Mouse (Mus musculus) midbrain, embryonic 15.5 days (tissue): ENCODE data around the gene Wdfy3. TPM values are rescaled to one million over a fixed set of nuclear protein-coding genes. Genes with fewer than 3 reads are reported as not detected.
"Not testable (repeated sequence)": the region's sequence is repeated elsewhere in the genome, so short reads cannot be mapped to it uniquely, and the experiment has no call there.

Experiments used
- ATAC-seq: fragments of 200-750 bp; cut with Nextera tagmentation; replicated peaks from 2 replicates; pipeline ENCODE4 v1.8.0; 2017; ENCODE audit warnings: moderate TSS enrichment
- H3K27ac ChIP-seq: fragments of 300-500 bp; sonication (generic); 2 replicates; pipeline ENCODE4 v1.5.1; 2015; ENCODE audit warnings: mild to moderate bottlenecking, inconsistent platforms
- H3K27me3 ChIP-seq: fragments of 300-500 bp; sonication (generic); replicated peaks from 2 replicates; pipeline ENCODE4 v1.6.1; 2015; ENCODE audit warnings: inconsistent platforms
- H3K36me3 ChIP-seq: fragments of 300-500 bp; sonication (generic); replicated peaks from 2 replicates; pipeline ENCODE4 v1.6.1; 2015; ENCODE audit warnings: inconsistent platforms
- H3K4me1 ChIP-seq: fragments of 300-500 bp; sonication (generic); 2 replicates; pipeline ENCODE4 v1.6.1; 2015; ENCODE audit warnings: inconsistent platforms
- H3K4me2 ChIP-seq: fragments of 300-500 bp; sonication (generic); 2 replicates; pipeline ENCODE4 v1.6.1; 2015; ENCODE audit warnings: inconsistent platforms, mild to moderate bottlenecking, moderate library complexity
- H3K4me3 ChIP-seq: fragments of 300-500 bp; sonication (generic); 2 replicates; pipeline ENCODE4 v1.5.1; 2015; ENCODE audit warnings: mild to moderate bottlenecking, inconsistent platforms
- H3K9ac ChIP-seq: fragments of 300-500 bp; sonication (generic); 2 replicates; pipeline ENCODE4 v1.6.1; 2015; ENCODE audit warnings: mild to moderate bottlenecking, inconsistent platforms
- H3K9me3 ChIP-seq: fragments of 300-500 bp; sonication (generic); 2 replicates; pipeline ENCODE4 v1.6.1; 2016; ENCODE audit warnings: inconsistent platforms
- WGBS: fragments of 180-500 bp; shearing (Covaris S2); methylation state at CpG from one replicate; pipeline ENCODE4 v1.1.7; 2015; ENCODE audit warnings: mixed read lengths; 5-methylcytosine and 5-hydroxymethylcytosine counted together
- polyA plus RNA-seq: library from polyadenylated mRNA; unstranded; fragments of >200 nt; fragmentation: Nextera tagmentation; extraction: Ambion mirVana; gene quantifications from 2 replicates; pipeline ENCODE4 v1.2.1, GENCODE M21; 2015

Wdfy3 gene
- polyA plus RNA-seq, 1 experiment from 2014 or later: 33.5 TPM

DNA sequence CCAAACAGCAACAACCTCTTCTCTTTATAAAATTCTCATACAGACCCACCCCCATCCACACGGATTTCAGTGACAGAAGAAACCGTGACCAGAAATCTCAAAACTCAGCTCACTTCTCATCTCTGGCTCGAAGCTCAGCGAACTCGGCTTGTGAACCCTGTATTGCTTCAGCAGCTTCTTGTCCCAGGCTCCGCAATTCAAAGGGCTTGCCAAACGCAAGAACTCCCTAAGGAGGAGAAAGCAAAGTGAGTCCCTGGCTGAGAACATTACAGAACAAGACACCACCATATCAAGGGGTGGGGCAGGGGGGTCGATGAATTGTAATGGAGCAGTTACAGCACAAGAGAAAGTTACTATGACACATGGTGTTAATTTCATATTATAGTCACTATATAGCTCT is 143.4 kb downstream of the Wdfy3 start:
- Histone ChIP-seq H3K9ac (no peak overlapping the region), H3K4me2 (no peak overlapping the region), H3K4me1 (no peaks in the 10 kb centered on the region), H3K4me3 (no peak overlapping the region), H3K36me3 (peaks cover 49% of the 10 kb centered on the region), H3K27ac (no peak overlapping the region), H3K9me3 (no peaks in the 10 kb centered on the region), H3K27me3 (no peaks in the 10 kb centered on the region)
- ATAC-seq: no peak
- 93% methylated on average over 8 of the region's 8 CpGs for WGBS

DNA sequence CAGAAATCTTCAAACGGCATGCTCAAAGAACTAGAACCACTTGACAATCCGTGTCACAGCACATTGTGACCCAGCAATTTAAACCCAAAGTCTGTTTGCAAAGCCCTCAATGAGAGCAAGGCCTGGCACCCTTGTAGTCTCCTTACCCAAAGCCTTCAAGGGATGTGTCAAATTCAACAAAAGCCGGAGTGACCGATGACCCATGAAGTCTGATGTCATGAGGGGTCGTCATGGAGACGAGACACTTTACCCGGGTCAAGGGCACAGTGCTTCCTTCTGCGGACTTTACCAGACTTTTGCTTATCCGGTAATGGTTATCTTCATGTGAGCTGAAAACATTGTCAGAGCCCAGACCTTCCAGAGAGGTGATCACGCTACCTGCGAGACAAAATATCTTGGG is 146.0 kb downstream of the Wdfy3 start:
- H3K27me3 ChIP-seq: no peaks in the 10 kb centered on the region
- no peak overlapping the region for H3K4me3 ChIP-seq

DNA sequence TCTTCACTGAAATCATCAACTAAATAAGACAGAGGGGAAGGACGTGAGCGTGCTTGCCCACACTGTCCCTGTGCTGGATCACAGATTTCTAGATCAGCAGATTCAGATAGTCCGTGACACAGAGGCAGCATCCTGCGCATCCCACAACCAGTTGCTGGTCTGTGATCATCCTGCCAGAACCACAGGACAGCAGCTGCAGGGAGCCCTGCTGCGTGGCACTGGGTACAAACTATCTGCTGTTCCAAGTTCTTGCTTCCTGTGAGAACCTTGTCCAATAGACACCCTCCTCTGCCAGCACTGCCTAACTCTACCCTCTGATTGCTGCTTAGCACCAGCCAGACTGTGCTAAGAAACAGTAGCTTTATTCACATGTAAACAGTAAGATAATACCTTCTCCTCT is 150.2 kb downstream of the Wdfy3 start:
- no peaks in the 10 kb centered on the region for H3K9me3 ChIP-seq
- peaks cover 71% of the 10 kb centered on the region for H3K36me3 ChIP-seq
- H3K4me2 ChIP-seq: no peak overlapping the region
- WGBS: 94% methylated on average over 5 of the region's 5 CpGs
- no peak overlapping the region for H3K27ac ChIP-seq
- H3K27me3 ChIP-seq: no peaks in the 10 kb centered on the region
- no peak for ATAC-seq
- no peak overlapping the region for H3K4me3 ChIP-seq
- H3K4me1 ChIP-seq: no peaks in the 10 kb centered on the region
- H3K9ac ChIP-seq: no peak overlapping the region

More for the DNA sequence above, 146.0 kb downstream of the Wdfy3 start:
- no peak for ATAC-seq
- Histone ChIP-seq H3K4me1 (no peaks in the 10 kb centered on the region), H3K27ac (no peak overlapping the region), H3K9me3 (no peaks in the 10 kb centered on the region), H3K4me2 (no peak overlapping the region), H3K36me3 (peaks cover 60% of the 10 kb centered on the region), H3K9ac (no peak overlapping the region)
- 38% methylated on average over 11 of the region's 11 CpGs for WGBS

DNA sequence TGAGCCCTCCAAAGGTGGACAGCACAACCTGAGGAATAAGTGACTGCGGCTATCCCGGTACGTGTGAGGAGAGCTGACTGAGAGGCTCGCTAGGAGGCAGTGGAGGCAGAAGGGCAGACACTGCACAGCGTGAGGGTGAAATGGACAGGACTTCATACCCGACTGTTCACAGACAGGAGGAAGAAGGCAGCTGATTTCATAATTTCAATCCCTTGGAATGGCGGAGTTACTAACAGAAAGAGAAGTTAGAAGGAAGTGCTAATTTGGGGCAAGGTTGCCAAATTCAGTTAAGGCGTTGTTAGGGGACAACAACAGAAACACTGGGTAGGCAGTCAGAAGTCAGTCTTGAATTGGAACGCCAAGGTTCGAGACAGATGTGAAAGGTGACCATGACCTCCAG is 160.3 kb downstream of the Wdfy3 start:
- Histone ChIP-seq H3K9me3 (no peaks in the 10 kb centered on the region), H3K4me1 (no peaks in the 10 kb centered on the region), H3K36me3 (peaks cover 66% of the 10 kb centered on the region), H3K4me2 (no peak overlapping the region), H3K4me3 (no peak overlapping the region), H3K9ac (no peak overlapping the region), H3K27ac (no peak overlapping the region), H3K27me3 (no peaks in the 10 kb centered on the region)
- no peak for ATAC-seq
- WGBS: 93% methylated on average over 10 of the region's 10 CpGs

DNA sequence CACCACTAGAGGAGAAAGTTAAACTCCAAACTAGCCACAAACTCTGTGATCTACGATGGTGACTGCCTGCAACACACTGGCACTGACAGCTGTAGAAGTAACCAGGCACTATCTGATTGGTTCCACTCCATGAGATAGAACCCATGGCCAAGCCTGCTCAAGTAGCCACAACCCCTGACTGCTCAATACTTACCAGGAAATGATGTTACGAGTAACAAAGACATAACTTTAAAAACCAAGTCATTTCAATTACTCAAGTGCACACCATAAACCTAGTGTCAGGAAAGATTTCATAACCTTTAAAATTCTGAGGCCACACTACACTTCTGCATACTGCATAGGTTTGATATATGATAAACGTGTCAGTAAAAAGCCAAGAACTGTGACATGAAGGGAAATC is 164.1 kb downstream of the Wdfy3 start:
- H3K27me3 ChIP-seq: no peaks in the 10 kb centered on the region
- H3K4me3 ChIP-seq: no peak overlapping the region
- no peak for ATAC-seq
- H3K36me3 ChIP-seq: peaks cover 63% of the 10 kb centered on the region
- H3K4me2 ChIP-seq: no peak overlapping the region
- WGBS: 96% methylated on average over 3 of the region's 3 CpGs
- H3K4me1 ChIP-seq: no peaks in the 10 kb centered on the region
- H3K9ac ChIP-seq: no peak overlapping the region
- no peak overlapping the region for H3K27ac ChIP-seq
- no peaks in the 10 kb centered on the region for H3K9me3 ChIP-seq

DNA sequence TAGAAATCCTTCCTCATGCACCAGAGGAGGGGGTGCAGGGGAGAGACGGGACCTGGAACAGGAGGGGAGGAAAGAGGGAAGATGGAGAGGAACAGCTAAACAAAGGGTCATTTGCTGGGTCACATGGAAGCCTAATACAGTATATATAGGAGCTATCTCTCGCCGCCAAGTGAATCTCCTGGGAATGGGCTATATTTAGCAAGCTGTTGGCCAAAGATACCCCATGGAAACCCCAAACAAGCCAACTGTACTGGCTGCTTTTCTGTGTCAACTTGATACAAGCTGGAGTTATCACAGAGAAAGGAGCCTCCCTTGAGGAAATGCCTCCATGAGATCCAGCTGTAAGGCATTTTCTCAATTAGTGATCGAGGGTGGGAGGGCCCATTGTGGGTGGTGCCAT is 164.9 kb downstream of the Wdfy3 start:
- H3K4me3 ChIP-seq, H3K4me2 ChIP-seq, ATAC-seq, H3K9ac ChIP-seq, H3K27ac ChIP-seq, H3K9me3 ChIP-seq, H3K27me3 ChIP-seq, H3K4me1 ChIP-seq: not testable (repeated sequence)
- H3K36me3 ChIP-seq: peaks cover 60% of the 10 kb centered on the region
- 80% methylated on average over 4 of the region's 4 CpGs for WGBS

DNA sequence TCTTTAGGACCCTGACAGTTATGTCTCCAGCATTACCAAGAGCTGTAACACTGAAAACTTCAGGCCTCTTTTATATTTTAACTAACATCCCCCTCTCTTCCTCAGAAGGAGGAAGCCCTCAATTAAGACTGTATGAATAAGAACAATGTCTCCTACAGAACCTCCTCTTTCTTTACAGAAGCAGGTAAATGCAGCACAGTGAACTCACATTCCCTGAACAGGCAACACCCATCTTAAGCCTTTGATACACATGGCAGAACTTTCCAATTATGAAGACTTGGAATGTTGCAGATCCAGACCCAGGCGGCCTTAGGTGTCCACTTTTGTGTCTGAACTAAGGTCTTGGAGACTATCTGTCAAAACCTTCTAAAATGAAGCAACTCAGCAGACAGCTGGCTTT is 167.0 kb downstream of the Wdfy3 start:
- no peak for ATAC-seq
- Histone ChIP-seq H3K9me3 (no peaks in the 10 kb centered on the region), H3K27me3 (no peaks in the 10 kb centered on the region), H3K4me2 (no peak overlapping the region), H3K4me3 (no peak overlapping the region), H3K27ac (no peak overlapping the region), H3K4me1 (no peaks in the 10 kb centered on the region), H3K9ac (no peak overlapping the region), H3K36me3 (peaks cover 48% of the 10 kb centered on the region)
- WGBS: 83% methylated on average over 1 of the region's 1 CpGs

DNA sequence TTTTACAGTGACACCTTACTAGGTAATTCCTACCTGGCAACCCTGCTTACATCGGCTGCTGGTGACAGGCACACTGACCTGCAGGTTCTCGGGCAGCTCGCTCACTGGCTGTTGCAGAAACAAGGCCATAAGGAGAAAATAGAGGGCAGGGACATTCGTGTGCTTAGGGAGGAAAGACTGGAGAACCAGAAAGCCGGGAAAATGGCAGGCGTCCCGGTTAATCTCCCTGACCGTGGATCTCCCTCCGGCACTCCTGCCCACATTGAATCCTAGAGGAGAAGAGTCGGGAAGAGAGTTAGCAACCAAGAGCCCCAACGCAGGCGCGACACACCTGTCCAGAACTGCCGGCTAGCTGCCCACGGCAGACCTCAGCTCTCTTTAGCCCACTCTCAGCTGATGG is 169.7 kb downstream of the Wdfy3 start:
- H3K4me3 ChIP-seq: no peak overlapping the region
- no peaks in the 10 kb centered on the region for H3K9me3 ChIP-seq
- ATAC-seq: no peak
- no peak overlapping the region for H3K27ac ChIP-seq
- peaks cover 52% of the 10 kb centered on the region for H3K36me3 ChIP-seq
- no peak overlapping the region for H3K4me2 ChIP-seq
- H3K27me3 ChIP-seq: no peaks in the 10 kb centered on the region
- no peak overlapping the region for H3K9ac ChIP-seq
- 94% methylated on average over 15 of the region's 15 CpGs for WGBS
- H3K4me1 ChIP-seq: no peaks in the 10 kb centered on the region

DNA sequence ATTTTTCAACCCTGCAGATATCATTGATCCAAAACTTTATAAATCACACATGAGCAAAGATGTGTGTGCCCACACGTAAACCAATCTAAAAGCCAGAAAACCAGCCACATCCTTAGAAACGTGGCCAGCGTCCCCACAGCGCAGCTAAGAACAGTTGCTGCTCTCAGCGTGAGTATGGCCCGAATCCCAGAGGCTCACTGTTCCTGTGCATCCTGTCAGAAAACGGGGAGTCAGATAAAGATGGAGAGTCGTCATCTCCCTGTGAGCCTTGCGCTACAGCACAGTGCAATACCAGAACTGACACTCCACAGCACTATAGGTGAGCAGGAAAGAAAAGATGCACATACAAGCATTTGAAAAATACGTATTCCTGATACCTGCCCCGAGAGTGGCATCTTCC is 172.9 kb downstream of the Wdfy3 start:
- 96% methylated on average over 11 of the region's 11 CpGs for WGBS

DNA sequence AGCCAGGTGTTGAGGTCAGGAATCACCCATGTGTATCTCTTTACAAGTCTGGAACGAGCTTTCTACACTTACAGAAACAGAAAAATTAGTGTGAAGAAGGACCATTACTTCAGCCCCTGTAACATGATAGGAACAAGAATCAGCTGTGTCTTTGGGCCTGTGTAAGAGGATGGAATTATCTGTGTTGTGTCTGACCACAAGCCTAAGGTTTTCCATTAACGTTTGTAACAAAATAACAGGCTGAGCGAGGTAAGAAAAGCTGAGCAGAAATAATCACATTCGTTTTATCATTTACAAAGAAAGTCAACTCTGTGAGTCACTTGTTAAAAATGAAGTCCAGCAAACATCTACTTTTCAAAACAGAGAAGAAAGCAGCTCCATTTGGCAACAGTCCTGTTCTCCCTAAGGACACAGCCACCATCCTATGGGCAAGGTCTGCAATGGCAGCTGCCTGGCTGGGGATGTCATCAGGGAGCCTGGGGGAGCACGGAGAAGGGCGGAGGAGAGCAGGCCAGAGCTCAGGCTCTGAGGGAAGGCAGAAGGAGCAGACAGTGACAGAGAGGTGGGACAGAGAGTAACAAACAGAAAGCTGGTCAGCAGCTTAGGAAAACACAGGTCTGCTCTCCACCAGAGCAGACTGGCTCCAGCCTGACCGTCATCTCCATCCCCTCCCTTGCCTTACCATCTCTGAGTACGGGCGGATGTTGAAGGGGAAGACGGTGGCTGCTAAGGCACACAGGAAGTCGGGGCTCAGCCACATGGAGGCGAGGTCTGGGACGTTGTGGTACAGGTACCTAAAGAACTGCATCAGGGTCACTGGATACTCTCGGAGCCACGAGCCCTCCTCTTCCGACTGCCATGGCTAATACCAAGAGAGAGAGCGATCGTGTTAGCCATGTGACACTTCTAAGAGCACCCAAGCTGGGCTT is 173.7 kb downstream of the Wdfy3 start:
- WGBS: 93% methylated on average over 18 of the region's 18 CpGs
- H3K9me3 ChIP-seq: no peaks in the 10 kb centered on the region
- H3K4me1 ChIP-seq: no peaks in the 10 kb centered on the region
- ATAC-seq: no peak
- H3K36me3 ChIP-seq: peaks cover 56% of the 10 kb centered on the region
- H3K27ac ChIP-seq: no peak overlapping the region
- H3K4me3 ChIP-seq: no peak overlapping the region
- H3K9ac ChIP-seq: no peak overlapping the region
- no peak overlapping the region for H3K4me2 ChIP-seq
- H3K27me3 ChIP-seq: no peaks in the 10 kb centered on the region

More for the DNA sequence above, 172.9 kb downstream of the Wdfy3 start:
- Histone ChIP-seq H3K27ac (no peak overlapping the region), H3K4me1 (no peaks in the 10 kb centered on the region), H3K9ac (no peak overlapping the region), H3K9me3 (no peaks in the 10 kb centered on the region), H3K27me3 (no peaks in the 10 kb centered on the region), H3K36me3 (peaks cover 50% of the 10 kb centered on the region), H3K4me3 (no peak overlapping the region), H3K4me2 (no peak overlapping the region)
- no peak for ATAC-seq

DNA sequence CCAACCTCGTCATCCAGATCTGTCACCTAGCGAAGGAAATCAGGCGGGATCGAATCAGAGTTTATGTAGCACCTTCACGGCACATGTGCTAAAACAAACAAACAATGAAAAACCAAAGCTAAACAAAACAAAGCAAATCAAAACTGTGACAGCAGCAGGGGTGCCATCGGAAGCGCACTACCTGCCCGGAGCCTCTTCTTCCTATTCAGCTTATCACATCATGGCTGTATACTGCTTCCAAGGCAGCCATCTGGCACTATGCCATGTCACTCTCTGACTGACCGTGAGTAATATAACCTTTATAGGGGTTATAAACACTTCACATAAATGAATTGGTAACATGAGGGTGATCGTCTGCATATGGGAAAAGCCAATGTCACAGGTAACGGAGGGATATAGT is 174.6 kb downstream of the Wdfy3 start:
- Histone ChIP-seq H3K4me2 (no peak overlapping the region), H3K4me1 (no peaks in the 10 kb centered on the region), H3K9me3 (no peaks in the 10 kb centered on the region), H3K4me3 (no peak overlapping the region), H3K9ac (no peak overlapping the region), H3K27me3 (no peaks in the 10 kb centered on the region), H3K27ac (no peak overlapping the region), H3K36me3 (peaks cover 54% of the 10 kb centered on the region)
- ATAC-seq: no peak
- WGBS: 90% methylated on average over 11 of the region's 11 CpGs

DNA sequence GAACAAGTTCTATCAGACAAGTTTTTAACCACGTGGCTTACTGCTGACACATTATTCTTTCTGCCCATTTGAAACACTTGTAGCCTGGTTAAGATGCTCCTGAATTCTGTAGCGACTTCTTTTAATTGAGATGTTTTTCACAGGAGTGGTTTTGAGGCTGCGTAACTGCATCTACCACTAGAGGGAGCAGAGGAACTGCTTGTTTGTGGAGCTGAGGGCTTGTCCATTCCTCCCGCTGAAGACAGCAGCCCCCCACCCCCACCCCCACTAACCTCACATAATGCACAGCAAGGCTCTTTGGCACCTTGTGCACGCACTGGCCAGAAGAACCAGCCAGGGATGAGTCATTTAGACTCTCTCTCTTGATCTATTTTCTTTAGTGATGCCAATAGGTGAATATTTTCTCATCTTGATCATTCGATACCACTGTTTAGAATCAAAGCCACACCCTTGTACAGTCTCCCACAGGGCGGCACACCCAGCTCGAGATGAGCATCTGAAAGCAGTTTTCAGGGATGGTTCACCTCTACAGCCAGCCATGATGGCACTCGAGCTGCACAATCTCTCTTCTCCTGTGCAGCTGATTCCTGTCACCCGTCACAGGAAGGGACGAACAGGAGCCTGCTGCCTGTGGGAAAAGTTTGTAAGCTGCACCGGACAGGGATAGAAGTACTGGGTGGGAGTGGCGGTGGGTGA is 175.8 kb downstream of the Wdfy3 start:
- WGBS: 72% methylated on average over 13 of the region's 13 CpGs
- Histone ChIP-seq H3K4me2 (no peak overlapping the region), H3K27ac (no peak overlapping the region), H3K9ac (no peak overlapping the region), H3K36me3 (peaks cover 59% of the 10 kb centered on the region), H3K9me3 (no peaks in the 10 kb centered on the region), H3K27me3 (no peaks in the 10 kb centered on the region), H3K4me1 (no peaks in the 10 kb centered on the region), H3K4me3 (no peak overlapping the region)
- ATAC-seq: no peak
